Mouse (Mus musculus) erythroblast, embryonic 14.5 days (primary cell): Measurements from ENCODE around the gene Arsb.
"Not testable (repeated sequence)": the region's sequence is repeated elsewhere in the genome, so short reads cannot be mapped to it uniquely, and the experiment has no call there.

Experiments
- GATA1 ChIP-seq: IDR thresholded peaks from 2 replicates; pipeline ENCODE4 v1.6.1; 2012; ENCODE audit warnings: low read length, inconsistent platforms, mixed read lengths
- TAL1 ChIP-seq: IDR thresholded peaks from 3 replicates; pipeline ENCODE4 v1.6.1; 2012; ENCODE audit warnings: low read length, inconsistent platforms, mixed read lengths

DNA sequence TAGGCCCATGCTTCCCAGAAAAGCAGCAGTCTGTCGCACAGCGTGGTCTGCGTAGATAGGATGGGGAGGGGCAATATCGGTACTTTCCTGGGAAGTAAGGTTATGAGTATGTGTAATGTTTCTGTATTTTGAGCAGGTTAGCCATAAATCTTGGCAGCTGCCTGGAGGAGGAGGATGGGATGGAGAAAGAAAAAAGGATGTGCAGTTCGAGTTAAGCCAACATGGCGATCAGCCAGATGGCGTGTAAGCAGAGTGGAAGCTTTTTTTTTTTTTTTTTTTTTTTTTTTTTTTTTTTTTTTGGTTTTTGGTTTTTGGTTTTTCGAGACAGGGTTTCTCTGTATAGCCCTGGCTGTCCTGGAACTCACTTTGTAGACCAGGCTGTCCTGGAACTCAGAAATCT lies 214.3 kb downstream of the Arsb start:
- TF ChIP-seq GATA1, TAL1: not testable (repeated sequence)
